Mouse (Mus musculus): ENCODE measurements at regions not wholly inside any gene's neighbourhood (a gene's known extent, or its start where the extent isn't known, plus 50 kb on each side); places are given as distances from the start of the nearest gene placed in this dataset.

DNA sequence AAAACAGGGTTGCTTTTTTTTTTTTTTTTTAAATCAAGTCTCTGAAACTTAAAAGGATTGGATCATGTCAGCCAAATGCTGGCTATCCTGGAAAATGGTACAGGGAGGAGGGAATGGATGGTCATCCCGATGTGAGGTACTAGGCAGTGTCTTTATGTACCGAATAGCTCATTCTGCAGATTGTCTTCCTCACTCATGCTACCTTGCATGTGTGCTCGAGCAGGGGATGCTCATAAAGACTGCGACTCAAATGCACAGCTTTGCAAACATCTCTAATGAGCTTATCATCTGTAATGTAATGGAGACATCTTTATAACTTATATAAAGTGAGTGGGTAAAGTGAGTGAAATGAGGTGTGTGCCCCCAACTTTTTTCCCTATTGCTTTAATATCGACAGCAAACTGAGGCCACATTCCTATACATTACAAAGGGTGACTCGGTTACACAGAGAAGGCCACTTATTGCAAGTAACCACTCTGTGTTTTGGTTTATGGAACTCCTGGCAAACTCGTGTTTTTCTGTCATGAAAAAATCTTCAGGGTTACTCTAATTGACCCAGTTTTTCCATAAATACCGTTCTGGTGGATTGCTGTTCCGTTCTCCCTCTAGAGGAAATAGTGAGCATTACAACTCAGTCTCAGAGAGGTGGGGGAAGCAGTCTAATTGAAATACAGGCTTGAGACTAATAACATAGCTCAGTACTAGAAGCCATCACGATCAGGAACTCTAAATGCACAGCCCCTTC, 319.4 kb upstream of the Dcn start:
- TF ChIP-seq POLR2A (IDR thresholded peaks at IDR 0.05; ENCODE audit: low read depth, low read length), result no peak
- no peak for TF ChIP-seq CTCF (IDR thresholded peaks at IDR 0.05; ENCODE audit: extremely low read depth, insufficient read length, insufficient replicate concordance, low read depth, low read length)
